Mouse (Mus musculus): ENCODE measurements around the gene Exoc6b.

DNA sequence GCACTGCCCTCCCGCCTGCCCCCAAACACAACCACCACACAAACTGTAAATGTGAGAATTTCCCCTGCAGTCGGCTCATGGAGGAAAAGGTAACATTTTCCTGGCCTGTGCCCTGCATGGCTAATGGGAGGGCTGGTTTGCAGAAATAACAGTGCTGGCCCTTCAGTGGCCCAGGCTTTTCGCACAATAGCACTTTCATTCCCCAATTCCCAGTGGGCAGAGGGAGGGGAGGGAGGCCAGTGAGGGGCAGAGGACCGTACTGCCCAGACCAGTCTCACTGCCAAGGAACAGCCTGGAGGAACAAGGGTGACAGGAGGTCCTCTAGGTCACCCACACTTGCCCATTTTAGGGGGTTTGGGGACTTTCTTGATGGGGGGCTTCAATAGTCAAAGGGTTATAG, 491.4 kb downstream of the Exoc6b start:
- TF ChIP-seq CHD2 (IDR thresholded peaks at IDR 0.05; ENCODE audit: low read depth, low read length) = no peak
- TF ChIP-seq ZC3H11A (IDR thresholded peaks at IDR 0.05; ENCODE audit: borderline replicate concordance, low read depth, low read length) = no peak
- TF ChIP-seq ZNF384 (IDR thresholded peaks at IDR 0.05; ENCODE audit: low read depth, low read length) = no peak
- no peak for TF ChIP-seq MAFK (IDR thresholded peaks at IDR 0.05; ENCODE audit: insufficient read depth, low read depth, low read length)
- no peak for TF ChIP-seq HCFC1 (IDR thresholded peaks at IDR 0.05; ENCODE audit: borderline replicate concordance, insufficient read depth, low read length)

All from ES-E14 (cell line).